Mouse (Mus musculus) T-cell, adult 2 months (primary cell): ENCODE results near the gene Vmn1r166.
"Not testable (repeated sequence)": the region's sequence is repeated elsewhere in the genome, so short reads cannot be mapped to it uniquely, and the experiment has no call there.

Experiments used
- DNase-seq: peaks from one replicate; pipeline ENCODE4 v3.0.0; 2022; ENCODE audit warnings: low spot score

Gene Vmn1r166

GRCm38 (mm10) chr7:23251582-23251981, at the start of gene Vmn1r166:
Vmn1r166 (minus strand) TSS chr7:23251682.
- not testable (repeated sequence) for DNase-seq

DNA sequence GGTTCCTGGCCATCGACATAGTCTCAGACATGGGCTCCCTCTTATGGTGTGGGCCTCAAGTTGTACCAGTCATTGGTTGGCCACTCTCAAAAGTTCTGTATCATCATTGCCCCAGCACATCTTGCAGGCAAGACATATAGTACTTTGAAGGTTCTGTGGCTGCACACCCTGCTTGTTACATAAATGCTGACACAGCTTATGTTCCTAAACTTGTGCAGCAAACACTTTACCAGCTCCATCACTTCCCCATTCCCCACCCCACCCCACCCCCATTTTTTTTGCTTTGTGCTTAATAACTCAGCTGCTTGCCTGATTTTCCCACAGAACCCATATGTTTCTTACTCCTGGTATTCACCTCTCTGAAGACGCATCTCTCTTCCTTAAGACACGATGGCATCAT, 49.4 kb upstream of the Vmn1r166 start, which contains the start of gene Nlrp4e:
TSS of gene Nlrp4e (plus strand) at position 301 of the 400 bp plus-strand sequence.
- DNase-seq = not testable (repeated sequence)

DNA sequence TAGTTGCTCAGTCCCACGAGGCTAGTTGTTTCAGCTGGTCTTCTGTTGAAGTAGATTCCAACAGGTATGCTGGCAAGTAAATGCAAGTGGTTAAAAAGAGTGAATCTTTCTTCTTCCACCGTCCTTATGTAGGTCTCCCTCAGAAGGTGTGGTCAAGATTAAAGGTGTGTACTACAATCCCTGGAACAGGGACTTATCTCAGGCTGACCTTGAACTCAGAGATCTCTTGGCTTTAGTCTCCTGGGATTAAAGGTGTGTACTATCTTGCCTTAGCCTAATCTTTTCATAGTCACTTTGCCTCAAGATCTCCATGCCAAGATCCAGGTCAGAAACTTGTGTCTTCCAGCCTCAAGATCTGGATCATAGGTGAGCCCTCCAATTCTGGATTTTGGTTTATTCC, 27.3 kb upstream of the Vmn1r166 start, which contains the start of gene Gm6902:
TSS of gene Gm6902 (minus strand) at position 101 of the 400 bp plus-strand sequence.
- not testable (repeated sequence) for DNase-seq

GRCm38 (mm10) chr7:23217032-23217431, 34.5 kb downstream of the Vmn1r166 start, which contains the start of gene Vmn1r165:
Vmn1r165 (plus strand) TSS chr7:23217332.
- DNase-seq = not testable (repeated sequence)
